Mouse (Mus musculus) embryonic facial prominence, embryonic 14.5 days (tissue): ENCODE measurements around the gene Dusp22. TPM values are rescaled to one million over a fixed set of nuclear protein-coding genes. Genes with fewer than 3 reads are reported as not detected.

ENCODE experiments used
- polyA plus RNA-seq: library from polyadenylated mRNA; unstranded; fragments of >200 nt; fragmentation: Nextera tagmentation; extraction: Ambion mirVana; gene quantifications from 2 replicates; pipeline ENCODE4 v1.2.1, GENCODE M21; 2014

Gene Dusp22
- polyA plus RNA-seq, 1 experiment from 2014 or later = 35.8 TPM

Other genes with a start within 250 kb of the Dusp22 start
- gene Uqcrfs1, start 114.6 kb upstream of the Dusp22 start, polyA plus RNA-seq = 218 and 252 TPM in 2 replicates
- 0.20 and 0.33 TPM in 2 replicates for gene Irf4, start 89.2 kb downstream of the Dusp22 start, polyA plus RNA-seq